Mouse (Mus musculus) liver, adult 2 months (tissue): ENCODE data around the gene Fam122a.

ENCODE experiments used
- CTCF ChIP-seq: fragments of 200-500 bp; IDR thresholded peaks from 2 replicates; pipeline ENCODE4 v1.5.1; 2011; ENCODE audit warnings: low read depth, low read length, control low read depth
- POLR2A ChIP-seq: fragments of 200-500 bp; IDR thresholded peaks from 2 replicates; pipeline ENCODE4 v1.6.1; 2011; ENCODE audit warnings: low read length, control low read depth; ENCODE audit not compliant: insufficient read depth; ENCODE audit errors: extremely low read depth

DNA sequence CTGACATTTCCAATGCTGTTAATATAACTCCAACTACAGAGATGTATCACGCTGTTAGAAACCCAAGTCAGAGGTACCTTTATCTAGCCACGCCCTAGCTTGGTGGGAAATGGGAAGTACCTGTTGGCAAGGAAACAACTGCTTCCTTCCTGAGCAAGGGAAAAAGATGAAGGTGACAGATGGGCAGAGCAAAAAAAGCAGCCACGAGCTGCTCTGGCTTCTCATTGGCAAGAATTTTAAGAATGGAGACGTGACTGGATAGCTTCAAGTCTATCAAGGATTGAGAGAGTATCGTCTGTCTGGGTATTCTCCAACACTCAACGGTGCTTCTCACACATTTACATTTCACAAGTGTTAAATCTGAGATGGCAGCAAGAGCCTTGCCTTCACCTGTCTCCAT lies 1.9 kb downstream of the Fam122a start:
- TF ChIP-seq CTCF (no peak), POLR2A (no peak)
